Mouse (Mus musculus) olfactory bulb, adult 2 months (tissue): ENCODE measurements around the gene Stum.

Source experiments
- CTCF ChIP-seq: fragments of 200-500 bp; IDR thresholded peaks from 2 replicates; pipeline ENCODE4 v1.5.1; 2012; ENCODE audit warnings: low read depth, mild to moderate bottlenecking, low read length, moderate library complexity; ENCODE audit not compliant: insufficient read depth
- POLR2A ChIP-seq: fragments of 200-500 bp; IDR thresholded peaks from 2 replicates; pipeline ENCODE4 v1.6.1; 2012; ENCODE audit warnings: mild to moderate bottlenecking, low read depth, low read length, moderate library complexity; ENCODE audit not compliant: insufficient read depth

DNA sequence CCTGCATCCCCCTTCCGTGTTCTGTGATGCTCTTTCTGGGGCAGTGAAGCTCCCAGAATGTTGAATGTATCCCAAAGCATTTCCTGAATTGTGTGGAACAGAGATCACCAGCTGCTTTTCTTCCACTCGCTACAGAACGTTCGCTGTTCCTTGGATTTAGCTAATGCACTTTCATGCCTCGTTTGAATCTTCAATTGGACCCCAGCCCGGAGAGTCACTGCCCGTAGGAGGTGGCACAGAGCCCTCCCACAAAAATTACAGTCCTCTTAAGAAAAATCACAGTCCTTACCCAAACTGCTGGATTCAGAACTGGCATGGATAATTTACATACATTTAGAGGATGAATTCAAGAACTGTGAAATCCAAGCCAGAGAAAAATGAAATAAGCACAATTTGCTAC, 36.9 kb upstream of the Stum start:
- TF ChIP-seq POLR2A (no peak), CTCF (no peak)
